Mouse (Mus musculus) hindbrain, postnatal 0 days (tissue): ENCODE measurements around the gene F3. TPM values are rescaled to one million over a fixed set of nuclear protein-coding genes. Genes with fewer than 3 reads are reported as not detected.

Experiments used
- ATAC-seq: fragments of 200-750 bp; cut with Nextera tagmentation; 2 replicates; pipeline ENCODE4 v1.8.0; 2017; ENCODE audit warnings: mild to moderate bottlenecking, moderate TSS enrichment, moderate library complexity
- DNase-seq: peaks from one replicate; pipeline ENCODE4 v3.0.0-alpha.2; 2015; ENCODE audit warnings: low spot score
- H3K27ac ChIP-seq: fragments of 300-500 bp; sonication (generic); 2 replicates; pipeline ENCODE4 v1.5.1; 2014; ENCODE audit warnings: mild to moderate bottlenecking
- H3K27me3 ChIP-seq: fragments of 300-500 bp; sonication (generic); 2 replicates; pipeline ENCODE4 v1.6.1; 2014; ENCODE audit warnings: low read length, mixed read lengths; ENCODE audit not compliant: insufficient read depth
- H3K36me3 ChIP-seq: fragments of 300-500 bp; sonication (generic); 2 replicates; pipeline ENCODE4 v1.6.1; 2014; ENCODE audit warnings: low read length, mixed read lengths; ENCODE audit not compliant: insufficient read depth
- H3K4me1 ChIP-seq: fragments of 300-500 bp; sonication (generic); 2 replicates; pipeline ENCODE4 v1.6.1; 2014; ENCODE audit warnings: antibody characterized with exemption, low read length, mixed read lengths; ENCODE audit not compliant: insufficient read depth
- H3K4me2 ChIP-seq: fragments of 300-500 bp; sonication (generic); 2 replicates; pipeline ENCODE4 v1.6.1; 2014; ENCODE audit warnings: low read depth, mild to moderate bottlenecking, low read length, moderate library complexity, mixed read lengths
- H3K4me3 ChIP-seq: fragments of 300-500 bp; sonication (generic); 2 replicates; pipeline ENCODE4 v1.5.1; 2014; ENCODE audit warnings: low read length
- H3K9ac ChIP-seq: fragments of 300-500 bp; sonication (generic); replicated peaks from 2 replicates; pipeline ENCODE4 v1.6.1; 2014; ENCODE audit warnings: mild to moderate bottlenecking, low read length, moderate library complexity, mixed read lengths
- H3K9me3 ChIP-seq: fragments of 300-500 bp; sonication (generic); 2 replicates; pipeline ENCODE4 v1.6.1; 2016; ENCODE audit warnings: low read length, mixed read lengths
- CTCF ChIP-seq: IDR thresholded peaks from 2 replicates; pipeline ENCODE4 v1.5.1; 2016; ENCODE audit warnings: antibody characterized with exemption, control low read depth, low read depth
- WGBS: fragments of 180-500 bp; shearing (Covaris S2); extraction: QIAGEN DNeasy Blood & Tissue Kit; methylation state at CpG from one replicate; pipeline ENCODE4 v1.1.7; 2014; 5-methylcytosine and 5-hydroxymethylcytosine counted together
- polyA plus RNA-seq: library from polyadenylated mRNA; unstranded; fragments of >200 nt; fragmentation: Nextera tagmentation; extraction: Ambion mirVana; gene quantifications from 2 replicates; pipeline ENCODE4 v1.2.1, GENCODE M21; 2015
- total RNA-seq: library from RNA; depleted of rRNA; stranded (reverse); fragments of >200 nt; gene quantifications from 2 replicates; pipeline ENCODE4 v1.2.3, GENCODE M21; 2014; rRNA removed

Gene F3
- 12.0 and 16.1 TPM in 2 replicates for total RNA-seq
- polyA plus RNA-seq: 15.2 and 18.9 TPM in 2 replicates

GRCm38 (mm10) chr3:121722971-121723844, at the start of gene F3:
F3 (plus strand) TSS chr3:121723537.
- TF ChIP-seq CTCF: peak; percentile 79
- DNase-seq: peak; percentile 86
- H3K9ac ChIP-seq: peak within 1 kb of the TSS; percentile 57
- H3K4me3 ChIP-seq: peak within 1 kb of the TSS; percentile 47
- no peaks in the 10 kb centered on the region for H3K27me3 ChIP-seq
- under 1% methylated on average over 73 of the region's 73 CpGs for WGBS
- H3K4me1 ChIP-seq: 0 out of 2 replicates have a peak, but pooled peaks cover 9% of the 10 kb centered on the region
- no peaks in the 10 kb centered on the region for H3K36me3 ChIP-seq
- no peaks in the 10 kb centered on the region for H3K9me3 ChIP-seq
- H3K27ac ChIP-seq: peak within 1 kb of the TSS; percentile 78
- H3K4me2 ChIP-seq: peak within 1 kb of the TSS; percentile 79
- ATAC-seq: peak; percentile 89

GRCm38 (mm10) chr3:121678935-121679334, 44.4 kb upstream of the F3 start:
- Histone ChIP-seq H3K36me3 (no peaks in the 10 kb centered on the region), H3K4me1 (no peaks in the 10 kb centered on the region), H3K4me3 (no peak overlapping the region), H3K4me2 (no peak overlapping the region), H3K9me3 (no peaks in the 10 kb centered on the region), H3K27me3 (no peaks in the 10 kb centered on the region), H3K9ac (no peak overlapping the region), H3K27ac (no peak overlapping the region)
- DNase-seq (no peak), ATAC-seq (no peak)
- whole genome bisulfite sequencing: 43% methylated on average over 4 of the region's 4 CpGs
- TF ChIP-seq CTCF: no peak

GRCm38 (mm10) chr3:121679443-121679842, 43.9 kb upstream of the F3 start:
- WGBS: 31% methylated on average over 3 of the region's 3 CpGs
- no peak overlapping the region for H3K4me2 ChIP-seq
- TF ChIP-seq CTCF: no peak
- no peaks in the 10 kb centered on the region for H3K9me3 ChIP-seq
- DNase-seq (no peak), ATAC-seq (no peak)
- no peak overlapping the region for H3K9ac ChIP-seq
- H3K4me1 ChIP-seq: no peaks in the 10 kb centered on the region
- no peaks in the 10 kb centered on the region for H3K27me3 ChIP-seq
- no peak overlapping the region for H3K4me3 ChIP-seq
- H3K27ac ChIP-seq: no peak overlapping the region
- H3K36me3 ChIP-seq: no peaks in the 10 kb centered on the region

GRCm38 (mm10) chr3:121680187-121680586, 43.1 kb upstream of the F3 start:
- H3K27ac ChIP-seq: no peak overlapping the region
- no peaks in the 10 kb centered on the region for H3K4me1 ChIP-seq
- H3K4me2 ChIP-seq: no peak overlapping the region
- TF ChIP-seq CTCF: no peak
- WGBS: 94% methylated on average over 3 of the region's 3 CpGs
- DNase-seq (no peak), ATAC-seq (no peak)
- no peak overlapping the region for H3K4me3 ChIP-seq
- no peak overlapping the region for H3K9ac ChIP-seq
- no peaks in the 10 kb centered on the region for H3K36me3 ChIP-seq
- H3K9me3 ChIP-seq: no peaks in the 10 kb centered on the region
- H3K27me3 ChIP-seq: no peaks in the 10 kb centered on the region

GRCm38 (mm10) chr3:121682439-121683411, 40.6 kb upstream of the F3 start:
- TF ChIP-seq CTCF: no peak
- Histone ChIP-seq H3K27me3 (no peaks in the 10 kb centered on the region), H3K36me3 (no peaks in the 10 kb centered on the region), H3K4me3 (no peak overlapping the region), H3K4me2 (no peak overlapping the region), H3K9ac (no peak overlapping the region), H3K27ac (no peak overlapping the region), H3K4me1 (no peaks in the 10 kb centered on the region), H3K9me3 (no peaks in the 10 kb centered on the region)
- WGBS: 87% methylated on average over 10 of the region's 10 CpGs
- DNase-seq (no peak), ATAC-seq (no peak)

DNA sequence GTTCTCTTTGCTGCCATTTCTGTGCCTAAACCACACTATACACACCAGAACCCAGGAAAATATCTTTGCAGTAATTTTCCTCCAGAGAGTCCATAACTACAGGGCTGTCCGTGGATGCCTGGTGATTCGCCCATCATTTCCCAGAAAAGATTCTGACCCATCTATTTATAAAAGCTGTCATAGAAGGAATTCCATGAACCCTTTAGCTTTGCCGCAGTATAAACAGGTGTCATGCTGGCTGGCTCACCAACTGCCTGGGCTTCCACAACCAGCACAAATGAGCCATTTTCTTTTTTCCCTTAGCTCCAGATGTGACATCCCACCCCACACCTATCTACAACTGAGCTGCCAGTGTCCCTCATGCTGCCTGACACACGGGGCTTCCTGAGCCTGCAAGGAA, 38.8 kb upstream of the F3 start:
- H3K4me3 ChIP-seq: no peak overlapping the region
- 80% methylated on average over 4 of the region's 4 CpGs for WGBS
- H3K27ac ChIP-seq: no peak overlapping the region
- no peaks in the 10 kb centered on the region for H3K36me3 ChIP-seq
- no peaks in the 10 kb centered on the region for H3K9me3 ChIP-seq
- no peaks in the 10 kb centered on the region for H3K4me1 ChIP-seq
- ATAC-seq: no peak
- H3K9ac ChIP-seq: no peak overlapping the region
- no peak for TF ChIP-seq CTCF
- DNase-seq: no peak
- no peaks in the 10 kb centered on the region for H3K27me3 ChIP-seq
- no peak overlapping the region for H3K4me2 ChIP-seq
